Mouse (Mus musculus): ENCODE data around the gene Ggct.
A peak's percentile ranks its signal among the peaks of the same experiment; 100 is the strongest.

Ggct gene

GRCm38 (mm10) chr6:54992734-54993260, at the start of gene Ggct:
Gene Ggct (minus strand): TSS chr6:54992950.
- peak; percentile 96 to 97 for DNase-seq

DNA sequence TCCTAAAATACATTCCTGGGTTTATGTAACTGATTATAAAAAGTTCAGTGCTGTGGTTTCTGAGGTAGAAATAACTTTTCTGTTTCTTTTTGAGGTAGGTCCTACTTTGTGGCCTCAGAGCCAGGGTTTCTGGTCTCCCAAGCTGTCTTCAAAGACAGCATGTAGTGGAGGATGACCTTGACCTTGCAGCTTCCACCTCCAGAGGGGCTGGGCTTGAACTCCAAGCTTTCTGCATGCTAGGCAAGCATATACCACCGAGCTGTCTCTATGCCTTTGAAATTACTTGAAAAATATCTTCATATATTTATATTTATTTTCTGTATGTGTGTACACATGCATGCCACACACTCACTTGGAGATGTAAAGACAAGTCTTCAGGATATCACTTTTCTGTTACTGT, 47.3 kb upstream of the Ggct start:
- no peak for DNase-seq

DNA sequence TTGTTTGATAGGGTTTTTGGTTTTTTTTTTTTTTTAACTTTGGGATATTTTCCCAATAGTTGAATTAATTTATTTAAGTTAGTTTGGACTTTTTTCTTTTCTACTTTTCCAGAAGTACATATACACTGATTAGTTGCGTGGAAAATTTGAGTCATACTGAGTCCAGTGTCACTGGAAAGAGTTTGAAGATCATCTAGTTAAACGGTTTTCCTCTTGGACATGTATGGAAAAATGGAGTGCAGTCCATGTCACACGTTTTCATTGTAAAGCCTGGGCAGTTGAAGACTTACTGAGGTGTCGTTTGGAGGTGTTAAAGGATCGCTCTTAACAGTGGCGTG, 46.7 kb upstream of the Ggct start:
- no peak for DNase-seq

GRCm38 (mm10) chr6:55038671-55039445, 46.1 kb upstream of the Ggct start:
- peak; percentile 26 to 32 for DNase-seq

DNA sequence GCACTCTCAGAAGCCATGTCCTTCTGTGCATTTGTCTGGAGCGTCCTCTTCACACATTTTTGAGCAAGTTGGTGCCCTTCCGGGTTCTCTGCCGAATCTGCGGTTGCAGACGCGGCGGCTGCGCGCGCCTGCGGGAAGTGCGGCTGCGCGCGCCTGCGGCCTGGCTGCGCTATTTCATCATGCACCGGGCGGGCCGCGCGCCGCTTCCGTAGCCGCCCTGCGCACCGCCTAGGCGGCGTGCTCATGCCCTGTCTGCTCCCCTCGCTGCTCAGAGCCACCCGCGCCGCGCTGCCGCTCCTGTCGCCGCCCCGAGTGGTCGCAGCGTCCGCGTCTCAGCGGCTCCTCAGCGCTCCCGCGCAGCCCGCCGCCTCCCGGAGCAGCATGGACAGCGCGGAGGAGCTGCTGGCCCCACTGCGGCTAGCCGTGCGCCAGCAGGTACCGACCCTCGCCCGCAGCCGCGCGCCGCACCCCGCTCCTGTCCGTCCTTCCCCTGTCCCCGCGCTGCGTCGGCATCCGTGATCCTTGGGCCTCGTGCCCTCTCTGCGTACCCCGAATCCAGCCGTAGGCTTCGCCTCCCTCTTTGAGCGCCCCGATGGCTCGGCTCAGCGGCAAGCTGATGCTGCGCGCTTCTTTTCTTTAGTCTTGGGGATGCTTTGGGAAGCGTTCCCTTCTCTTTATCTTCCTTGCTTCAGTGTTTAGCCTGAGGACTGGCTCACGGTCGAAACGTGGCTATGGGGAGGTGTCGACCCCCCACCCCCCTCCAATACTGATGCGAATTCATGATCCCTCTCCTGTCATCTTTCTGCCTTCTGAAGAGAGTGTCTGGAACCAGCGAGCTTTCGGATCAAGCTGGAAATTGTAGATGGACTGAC, 45.3 kb upstream of the Ggct start, which contains the start of gene Gars:
Gene Gars, plus strand, starts transcription at position 209 of the 872 bp plus-strand sequence.
- peak; percentile 86 to 89 for DNase-seq

GRCm38 (mm10) chr6:55036731-55037130, 44.0 kb upstream of the Ggct start:
- no peak for DNase-seq

DNA sequence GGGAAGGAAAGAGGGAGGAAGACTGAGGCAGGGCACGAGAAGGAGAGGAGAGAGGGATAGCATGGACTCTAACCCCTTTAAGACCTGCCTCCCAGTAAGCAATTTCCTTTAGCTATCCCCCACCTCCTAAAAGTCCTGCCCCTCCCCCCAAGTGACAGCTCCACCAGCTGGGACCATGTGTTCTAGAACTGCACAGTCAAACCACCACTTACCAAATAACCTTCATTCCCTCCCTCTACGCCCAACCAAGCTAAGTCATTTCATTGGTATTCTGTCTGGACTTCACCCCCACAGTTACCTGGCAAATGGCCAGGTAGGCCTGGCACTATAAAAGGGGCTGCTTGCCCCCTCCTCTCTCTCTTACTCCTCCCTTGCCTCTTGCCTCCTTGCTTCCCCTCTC, 34.9 kb upstream of the Ggct start:
- no peak for DNase-seq

GRCm38 (mm10) chr6:55021806-55022205, 29.1 kb upstream of the Ggct start:
- no peak for DNase-seq

- DNase-seq, result no peak
Observed at GRCm38 (mm10) chr6:55018417-55018816, 25.7 kb upstream of the Ggct start.

DNA sequence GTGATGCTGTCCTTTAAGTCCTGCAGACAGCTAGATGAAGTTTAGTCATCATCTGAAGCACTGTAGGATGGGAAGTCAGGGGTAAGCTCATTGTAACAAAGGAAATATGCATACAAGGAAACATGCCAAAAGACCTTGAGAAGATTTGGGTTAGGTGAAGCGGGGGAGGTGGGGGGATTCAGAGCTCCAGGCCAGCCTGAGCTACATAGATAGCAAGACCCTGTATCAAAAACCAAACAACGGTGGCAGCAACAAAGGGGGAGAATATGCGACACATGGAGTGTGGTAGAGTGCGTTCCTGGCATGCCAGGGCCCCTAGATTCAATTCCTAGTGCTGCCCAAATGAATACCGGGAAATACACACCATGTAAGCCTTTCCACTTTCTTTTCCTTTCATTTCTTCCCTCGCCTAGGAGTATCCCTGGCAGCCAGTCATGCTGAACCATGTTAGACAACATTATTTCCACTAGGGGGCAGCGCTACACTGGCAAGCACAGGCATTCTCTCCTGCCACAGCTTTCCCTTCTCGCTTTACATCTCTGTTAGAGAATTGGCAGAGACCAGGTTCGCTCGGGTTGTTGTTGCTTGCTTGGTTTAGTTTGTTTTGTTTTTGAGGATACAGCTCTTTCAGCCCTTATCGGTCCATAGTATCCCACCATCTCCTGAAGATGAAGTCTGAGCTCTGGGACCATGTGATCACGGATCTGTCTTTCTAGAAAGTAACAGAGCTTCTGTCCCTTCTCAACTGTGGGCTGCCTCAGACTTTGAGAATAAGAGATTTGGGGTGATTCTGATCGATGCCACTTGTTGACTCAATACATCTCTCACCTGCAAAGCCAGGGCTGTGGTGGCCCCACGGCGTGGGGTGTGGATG, 24.2 kb upstream of the Ggct start:
- DNase-seq, result peak; percentile 53 to 62

DNA sequence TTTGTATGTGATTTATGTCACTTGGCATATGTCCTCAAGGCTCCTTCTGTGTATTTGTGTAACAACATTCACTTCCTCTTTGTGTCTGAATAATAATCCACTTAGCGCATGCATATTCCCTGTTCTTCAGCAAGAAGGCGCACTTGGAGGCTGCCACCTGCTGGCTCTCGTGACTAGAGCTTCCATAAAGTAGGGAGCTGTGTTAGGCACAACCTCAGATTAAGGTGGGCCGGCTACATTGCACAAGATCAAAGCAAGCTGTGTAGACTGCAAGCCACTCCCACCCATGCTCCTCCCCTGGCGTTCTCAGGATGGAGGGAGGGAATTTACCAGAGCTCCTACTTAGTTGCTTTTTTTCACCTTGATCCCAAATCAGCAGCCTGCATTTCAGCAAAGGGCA, 23.5 kb upstream of the Ggct start:
- no peak for DNase-seq

DNA sequence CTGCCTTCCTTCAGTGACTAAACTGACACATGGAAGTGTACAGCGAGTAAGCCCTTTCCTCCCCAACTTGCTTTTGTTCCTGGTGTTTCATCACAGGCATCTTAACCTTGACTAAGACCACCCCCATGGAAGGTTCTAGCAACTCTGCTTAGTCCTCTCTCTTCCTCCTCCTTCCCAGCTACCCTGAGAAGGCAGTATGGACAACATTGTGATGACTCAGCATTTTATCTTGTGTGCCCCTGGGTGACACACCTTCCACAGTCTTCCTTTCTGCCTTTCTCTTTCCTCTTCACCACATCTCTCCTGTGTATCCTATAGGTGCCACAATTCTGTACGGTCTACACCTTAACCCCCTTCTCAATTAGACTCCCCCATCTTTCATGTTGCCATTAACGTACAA, 21.4 kb upstream of the Ggct start:
- no peak for DNase-seq

DNA sequence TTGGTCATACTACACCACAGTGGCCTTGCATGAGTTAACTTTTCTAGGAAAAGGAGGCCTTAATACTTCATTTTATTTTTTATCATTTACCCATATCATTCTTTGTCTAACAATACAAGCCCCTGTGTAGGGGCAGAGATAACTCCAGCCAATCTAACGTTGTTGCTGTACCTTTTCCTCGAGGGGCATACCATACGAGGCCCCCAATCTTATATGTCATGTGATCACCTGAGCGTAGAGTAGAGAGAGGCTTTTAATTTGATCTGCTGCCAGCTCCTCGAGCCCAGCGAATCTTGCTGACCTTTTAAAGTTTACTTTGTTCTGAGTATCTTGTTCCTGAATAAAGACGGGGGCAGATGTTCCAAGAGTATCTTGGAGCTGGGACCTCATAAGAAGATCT, 19.8 kb upstream of the Ggct start:
- DNase-seq, result no peak

DNA sequence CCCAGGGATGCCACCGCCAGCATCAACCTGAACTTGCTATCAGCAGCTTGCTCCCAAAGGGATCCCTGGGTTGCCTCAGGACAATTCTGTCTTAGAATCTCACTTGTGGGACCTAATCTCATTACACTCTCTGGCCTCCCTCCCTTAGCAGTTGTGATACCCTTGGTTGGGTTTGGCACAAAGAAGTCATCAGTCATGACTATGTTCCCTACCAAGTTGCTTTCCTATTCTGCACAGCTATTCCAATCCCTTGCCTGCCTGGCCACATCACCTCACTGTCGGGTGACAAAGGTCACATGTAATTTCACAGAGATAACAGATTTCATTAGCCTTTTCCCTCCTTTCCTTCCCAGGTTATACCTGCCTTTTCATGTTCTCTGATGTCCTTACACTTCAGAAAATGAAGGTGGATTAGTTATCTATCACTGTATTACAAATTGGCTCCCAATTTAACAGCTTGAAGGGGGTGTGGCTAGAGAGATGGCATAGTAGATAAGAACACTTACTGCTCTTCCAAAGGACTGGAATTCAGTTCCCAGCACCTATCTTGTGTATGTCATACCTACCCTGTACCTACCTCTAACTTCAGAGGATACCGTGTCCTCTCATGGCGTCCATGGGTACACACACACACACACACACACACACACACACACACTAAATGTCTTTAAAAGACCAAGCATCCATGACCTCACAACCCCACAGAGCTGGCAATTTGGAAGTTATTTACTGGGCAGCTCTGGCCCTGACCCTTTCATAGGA, 17.8 kb upstream of the Ggct start:
- DNase-seq, result no peak

GRCm38 (mm10) chr6:55009391-55010230, 16.9 kb upstream of the Ggct start:
- no peak for DNase-seq

DNA sequence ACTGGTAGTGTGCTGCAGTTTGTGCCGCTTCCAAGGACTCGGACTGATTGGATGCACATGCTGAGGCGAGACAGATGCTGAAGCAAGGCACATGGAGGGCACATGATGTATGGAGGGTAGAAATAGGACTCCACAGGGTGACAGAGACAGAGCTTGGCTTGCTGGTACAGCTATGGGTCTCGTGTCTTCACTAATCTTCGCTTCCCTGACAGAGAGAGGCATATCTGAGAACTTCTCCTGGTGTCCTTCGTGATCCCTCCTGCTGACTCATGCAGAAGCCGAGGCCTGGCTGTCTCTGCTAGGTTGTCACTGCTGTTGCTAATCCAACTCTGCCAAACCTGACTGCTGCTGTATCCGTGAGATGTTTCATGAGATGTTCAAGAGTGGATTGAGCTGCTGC, 15.7 kb upstream of the Ggct start:
- DNase-seq, result no peak

- DNase-seq, result no peak
Observed at GRCm38 (mm10) chr6:55003559-55003958, 10.8 kb upstream of the Ggct start.

DNA sequence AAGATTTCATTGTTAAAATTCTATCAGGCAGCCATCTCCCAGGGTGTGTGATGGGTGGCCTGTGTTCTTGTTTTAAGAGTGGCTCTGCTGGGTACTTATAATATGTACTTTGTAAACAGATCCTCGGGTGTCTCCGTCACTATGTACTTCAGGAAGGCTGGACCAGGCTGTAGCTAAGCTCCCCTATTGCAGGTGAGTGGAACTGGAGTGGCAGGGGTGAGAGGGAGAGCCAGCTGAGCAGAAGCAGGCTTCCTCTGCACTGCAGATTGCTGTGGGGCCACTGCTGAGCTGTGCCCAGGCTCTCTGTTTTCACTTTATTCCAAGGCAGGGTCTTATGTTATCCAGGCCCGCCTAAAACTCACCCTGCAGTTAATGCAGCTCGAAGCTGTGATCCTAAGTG, 9.7 kb upstream of the Ggct start:
- no peak for DNase-seq

DNA sequence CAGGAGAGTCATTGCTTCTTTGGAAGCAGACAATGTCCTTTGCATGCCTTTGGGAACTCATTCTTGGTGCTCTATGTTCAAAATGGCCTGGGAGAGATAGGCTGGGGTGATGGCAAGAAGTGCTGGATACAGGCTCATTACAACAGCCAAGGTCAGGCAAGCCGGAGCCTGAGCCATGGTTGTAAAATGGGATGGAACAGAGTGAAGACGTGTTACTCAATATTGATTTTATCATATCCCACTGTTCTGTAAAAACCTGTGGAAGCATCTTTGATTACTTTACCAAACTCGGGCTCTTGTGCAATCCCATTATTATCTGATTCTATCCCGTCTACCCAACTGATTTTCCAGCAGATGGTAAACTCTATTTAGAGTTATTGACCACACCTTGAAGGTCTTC, 8.6 kb upstream of the Ggct start:
- no peak for DNase-seq

- DNase-seq, result no peak
Observed at GRCm38 (mm10) chr6:54997726-54998125, 5.0 kb upstream of the Ggct start.

GRCm38 (mm10) chr6:54996361-54996760, 3.6 kb upstream of the Ggct start:
- DNase-seq, result no peak

Data from cerebellum, postnatal 36 days (tissue).